Mouse (Mus musculus) heart, adult 2 months (tissue): ENCODE data around the gene Pfas.

ENCODE experiments used
- CTCF ChIP-seq: fragments of 200-600 bp; IDR thresholded peaks from 2 replicates; pipeline ENCODE4 v1.8.1; 2022; ENCODE audit warnings: antibody characterized with exemption, mild to moderate bottlenecking, moderate library complexity
- EP300 ChIP-seq: fragments of 200-500 bp; IDR thresholded peaks from 2 replicates; pipeline ENCODE4 v1.6.1; 2011; ENCODE audit warnings: low read depth, low read length, control low read depth; ENCODE audit not compliant: insufficient read depth
- POLR2A ChIP-seq: fragments of 200-500 bp; IDR thresholded peaks from 2 replicates; pipeline ENCODE4 v1.6.1; 2011; ENCODE audit warnings: mild to moderate bottlenecking, low read depth, low read length, control low read depth; ENCODE audit not compliant: insufficient read depth

DNA sequence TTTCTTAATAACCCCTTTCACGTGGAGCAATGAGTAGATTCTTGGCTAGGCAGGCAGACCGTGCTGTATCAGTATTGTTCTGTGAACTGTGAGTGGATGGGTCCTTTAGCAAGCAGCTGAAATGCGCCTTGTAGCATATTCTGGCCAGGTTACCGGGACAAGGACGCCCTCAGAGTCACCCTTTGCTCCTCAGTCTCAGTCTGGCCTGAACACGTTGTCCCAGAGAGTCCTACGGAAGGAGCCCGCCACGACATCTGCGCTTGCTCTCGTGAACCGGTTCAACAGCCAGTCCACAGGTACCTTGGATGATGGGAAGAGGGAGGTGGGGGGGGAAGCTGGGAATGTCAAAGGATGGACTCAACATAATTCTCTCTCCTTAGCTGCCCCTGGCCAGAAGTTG lies 39.3 kb upstream of the Pfas start:
- TF ChIP-seq POLR2A, result no peak
- no peak for TF ChIP-seq CTCF
- TF ChIP-seq EP300, result no peak
